Mouse (Mus musculus) hindbrain, embryonic 12.5 days (tissue): Measurements from ENCODE around the gene Abcf2. TPM values are rescaled to one million over a fixed set of nuclear protein-coding genes. Genes with fewer than 3 reads are reported as not detected.

ENCODE experiments used
- ATAC-seq: fragments of 200-750 bp; cut with Nextera tagmentation; 2 replicates; pipeline ENCODE4 v1.8.0; 2017; ENCODE audit warnings: moderate TSS enrichment; ENCODE audit not compliant: low FRiP score
- H3K27ac ChIP-seq: fragments of 300-500 bp; sonication (generic); 2 replicates; pipeline ENCODE4 v1.5.1; 2016; ENCODE audit warnings: mild to moderate bottlenecking
- H3K27me3 ChIP-seq: fragments of 300-500 bp; sonication (generic); 2 replicates; pipeline ENCODE4 v1.6.1; 2016; ENCODE audit warnings: mild to moderate bottlenecking
- H3K36me3 ChIP-seq: fragments of 300-500 bp; sonication (generic); 2 replicates; pipeline ENCODE4 v1.6.1; 2016; ENCODE audit warnings: mild to moderate bottlenecking
- H3K4me1 ChIP-seq: fragments of 300-500 bp; sonication (generic); 2 replicates; pipeline ENCODE4 v1.6.1; 2016
- H3K4me2 ChIP-seq: fragments of 300-500 bp; sonication (generic); replicated peaks from 2 replicates; pipeline ENCODE4 v1.6.1; 2016; ENCODE audit warnings: mild to moderate bottlenecking
- H3K4me3 ChIP-seq: fragments of 300-500 bp; sonication (generic); 2 replicates; pipeline ENCODE4 v1.5.1; 2016; ENCODE audit warnings: mild to moderate bottlenecking
- H3K9ac ChIP-seq: fragments of 300-500 bp; sonication (generic); 2 replicates; pipeline ENCODE4 v1.6.1; 2016; ENCODE audit warnings: mild to moderate bottlenecking, moderate library complexity
- H3K9me3 ChIP-seq: fragments of 300-500 bp; sonication (generic); replicated peaks from 2 replicates; pipeline ENCODE4 v1.6.1; 2016; ENCODE audit warnings: mild to moderate bottlenecking
- WGBS: fragments of 180-500 bp; shearing (Covaris S2); methylation state at CpG from one replicate; pipeline ENCODE4 v1.1.7; 2016; 5-methylcytosine and 5-hydroxymethylcytosine counted together
- polyA plus RNA-seq: library from polyadenylated mRNA; unstranded; fragments of >200 nt; fragmentation: Nextera tagmentation; extraction: Ambion mirVana; gene quantifications from 2 replicates; pipeline ENCODE4 v1.2.1, GENCODE M21; 2016

Gene Abcf2
- polyA plus RNA-seq, 1 experiment from 2014 or later = 108 TPM

GRCm38 (mm10) chr5:24593230-24593629 lies 16.0 kb upstream of the Abcf2 start:
- no peak for ATAC-seq
- no peak overlapping the region for H3K9ac ChIP-seq
- H3K36me3 ChIP-seq = peaks cover 51% of the 10 kb centered on the region
- peaks cover 15% of the 10 kb centered on the region; the same call in 1 of the 2 replicates for H3K27me3 ChIP-seq
- H3K4me1 ChIP-seq = peaks cover 45% of the 10 kb centered on the region
- 72% methylated on average over 10 of the region's 10 CpGs for WGBS
- H3K9me3 ChIP-seq = no peaks in the 10 kb centered on the region
- H3K4me3 ChIP-seq = no peak overlapping the region
- H3K27ac ChIP-seq = no peak overlapping the region
- H3K4me2 ChIP-seq = no peak overlapping the region

GRCm38 (mm10) chr5:24592471-24593160 lies 15.3 kb upstream of the Abcf2 start:
- H3K4me3 ChIP-seq = no peak overlapping the region
- 61% methylated on average over 21 of the region's 21 CpGs for WGBS
- no peaks in the 10 kb centered on the region for H3K9me3 ChIP-seq
- H3K9ac ChIP-seq = peak overlapping the region; percentile 18; the same call in 1 of the 2 replicates
- H3K4me1 ChIP-seq = peaks cover 44% of the 10 kb centered on the region
- H3K27me3 ChIP-seq = peaks cover 15% of the 10 kb centered on the region; the same call in 1 of the 2 replicates
- H3K27ac ChIP-seq = no peak overlapping the region
- no peak overlapping the region for H3K4me2 ChIP-seq
- H3K36me3 ChIP-seq = peaks cover 51% of the 10 kb centered on the region
- no peak for ATAC-seq

DNA sequence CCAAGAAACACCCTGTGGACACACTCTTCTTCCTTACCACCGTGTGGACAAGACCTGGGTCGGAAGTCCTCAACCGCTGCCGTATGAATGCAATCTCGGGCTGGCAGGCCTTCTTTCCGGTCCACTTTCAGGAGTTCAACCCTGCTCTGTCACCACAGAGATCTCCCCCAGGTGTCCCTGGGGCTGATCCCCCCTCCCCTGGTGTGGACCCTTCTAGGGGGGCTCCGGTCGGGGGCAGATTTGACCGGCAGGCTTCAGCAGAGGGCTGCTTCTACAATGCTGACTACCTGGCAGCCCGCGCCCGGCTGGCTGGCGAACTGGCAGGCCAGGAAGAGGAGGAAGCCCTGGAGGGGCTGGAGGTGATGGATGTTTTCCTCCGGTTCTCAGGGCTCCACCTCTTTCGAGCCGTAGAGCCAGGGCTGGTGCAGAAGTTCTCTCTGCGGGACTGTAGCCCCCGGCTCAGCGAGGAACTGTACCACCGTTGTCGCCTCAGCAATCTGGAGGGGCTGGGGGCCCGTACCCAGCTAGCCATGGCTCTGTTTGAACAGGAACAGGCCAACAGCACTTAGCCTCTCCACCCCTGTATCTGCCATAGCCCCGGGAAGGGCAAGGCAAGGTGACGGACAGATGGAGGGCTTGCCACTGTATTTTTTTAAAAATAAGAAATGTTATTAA lies 14.7 kb upstream of the Abcf2 start:
- no peak for ATAC-seq
- no peaks in the 10 kb centered on the region for H3K9me3 ChIP-seq
- H3K9ac ChIP-seq = peak overlapping the region; percentile 18
- no peak overlapping the region for H3K4me3 ChIP-seq
- H3K27me3 ChIP-seq = peaks cover 15% of the 10 kb centered on the region; the same call in 1 of the 2 replicates
- WGBS = 56% methylated on average over 24 of the region's 24 CpGs
- H3K36me3 ChIP-seq = peaks cover 51% of the 10 kb centered on the region
- H3K4me2 ChIP-seq = no peak overlapping the region
- peaks cover 46% of the 10 kb centered on the region for H3K4me1 ChIP-seq
- no peak overlapping the region for H3K27ac ChIP-seq

- no peak for ATAC-seq
- Histone ChIP-seq H3K4me3 (no peak overlapping the region), H3K27me3 (peaks cover 15% of the 10 kb centered on the region; the same call in 1 of the 2 replicates), H3K27ac (no peak overlapping the region), H3K4me1 (peaks cover 40% of the 10 kb centered on the region), H3K4me2 (0 out of 2 replicates have a peak overlapping the region, but pooled peaks have one; percentile 9), H3K9me3 (no peaks in the 10 kb centered on the region), H3K36me3 (peaks cover 51% of the 10 kb centered on the region), H3K9ac (peak overlapping the region; percentile 1; the same call in 1 of the 2 replicates)
- WGBS = 22% methylated on average over 23 of the region's 23 CpGs
These were observed 14.0 kb upstream of the Abcf2 start for GRCm38 (mm10) chr5:24591268-24591721.

- Histone ChIP-seq H3K4me1 (peaks cover 33% of the 10 kb centered on the region), H3K4me2 (no peak overlapping the region), H3K4me3 (no peak overlapping the region), H3K9me3 (no peaks in the 10 kb centered on the region), H3K27me3 (peaks cover 15% of the 10 kb centered on the region; the same call in 1 of the 2 replicates), H3K9ac (no peak overlapping the region), H3K36me3 (peaks cover 49% of the 10 kb centered on the region), H3K27ac (no peak overlapping the region)
- 87% methylated on average over 20 of the region's 20 CpGs for WGBS
- ATAC-seq = no peak
These were observed 12.5 kb upstream of the Abcf2 start for GRCm38 (mm10) chr5:24589511-24590500.

GRCm38 (mm10) chr5:24587200-24587577 lies 9.9 kb upstream of the Abcf2 start:
- Histone ChIP-seq H3K4me3 (peak overlapping the region; percentile 88), H3K27ac (peak overlapping the region; percentile 82), H3K4me2 (peak overlapping the region; percentile 93), H3K27me3 (peaks cover 10% of the 10 kb centered on the region; the same call in 1 of the 2 replicates), H3K4me1 (peaks cover 33% of the 10 kb centered on the region), H3K9ac (peak overlapping the region; percentile 88), H3K9me3 (no peaks in the 10 kb centered on the region), H3K36me3 (peaks cover 24% of the 10 kb centered on the region)
- 31% methylated on average over 4 of the region's 4 CpGs for WGBS
- no peak for ATAC-seq

- H3K9ac ChIP-seq = peak within 1 kb of the TSS; percentile 88
- peak within 1 kb of the TSS; percentile 93 for H3K4me2 ChIP-seq
- peaks cover 30% of the 10 kb centered on the region for H3K4me1 ChIP-seq
- peak within 1 kb of the TSS; percentile 88 for H3K4me3 ChIP-seq
- H3K27ac ChIP-seq = peak within 1 kb of the TSS; percentile 82
- H3K9me3 ChIP-seq = no peaks in the 10 kb centered on the region
- ATAC-seq = peak; percentile 90
- H3K27me3 ChIP-seq = peaks cover 5% of the 10 kb centered on the region; the same call in 1 of the 2 replicates
- WGBS = under 1% methylated on average over 38 of the region's 43 CpGs
- H3K36me3 ChIP-seq = peaks cover 19% of the 10 kb centered on the region
These were observed 9.4 kb upstream of the Abcf2 start, which contains the start of gene Chpf2 for GRCm38 (mm10) chr5:24586547-24587199. TSS of gene Chpf2 (plus strand) at chr5:24586741.

DNA sequence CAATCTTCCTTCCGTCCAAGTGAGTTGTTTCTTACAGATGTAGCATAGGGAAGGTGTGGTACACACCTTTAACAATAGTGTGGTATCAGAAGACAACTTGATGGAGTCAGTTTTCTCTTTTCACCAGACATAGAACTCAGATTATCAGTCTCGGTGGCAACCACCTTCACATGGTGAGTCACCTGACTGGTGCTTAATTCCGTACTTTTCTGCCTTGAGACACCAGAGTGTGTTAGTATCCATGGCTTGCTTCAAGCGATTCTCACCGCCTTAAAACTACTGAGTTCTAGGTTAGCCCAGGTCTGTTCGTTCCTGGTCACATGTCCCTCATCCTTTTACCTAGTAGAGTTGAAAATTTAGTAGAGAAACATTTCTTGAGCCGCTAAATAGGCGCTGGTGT lies 8.8 kb upstream of the Abcf2 start:
- peaks cover 13% of the 10 kb centered on the region for H3K36me3 ChIP-seq
- H3K27ac ChIP-seq = peak overlapping the region; percentile 82
- peak overlapping the region; percentile 88 for H3K9ac ChIP-seq
- H3K4me2 ChIP-seq = peak overlapping the region; percentile 93
- peak; percentile 51; the same call in 1 of the 2 replicates for ATAC-seq
- no peaks in the 10 kb centered on the region for H3K27me3 ChIP-seq
- H3K9me3 ChIP-seq = no peaks in the 10 kb centered on the region
- peak overlapping the region; percentile 88 for H3K4me3 ChIP-seq
- H3K4me1 ChIP-seq = peaks cover 25% of the 10 kb centered on the region
- WGBS = 8% methylated on average over 8 of the region's 8 CpGs

- Histone ChIP-seq H3K9me3 (no peaks in the 10 kb centered on the region), H3K9ac (peak overlapping the region; percentile 49; the same call in 1 of the 2 replicates), H3K27me3 (no peaks in the 10 kb centered on the region), H3K4me2 (peak overlapping the region; percentile 89), H3K36me3 (peaks cover 19% of the 10 kb centered on the region), H3K27ac (peak overlapping the region; percentile 77), H3K4me1 (peaks cover 15% of the 10 kb centered on the region), H3K4me3 (peak overlapping the region; percentile 76)
- WGBS = 65% methylated on average over 6 of the region's 6 CpGs
- ATAC-seq = no peak
These were observed 1.1 kb upstream of the Abcf2 start for GRCm38 (mm10) chr5:24578109-24578963.

- ATAC-seq = peak; percentile 25; the same call in 1 of the 2 replicates
- H3K36me3 ChIP-seq = peaks cover 34% of the 10 kb centered on the region
- under 1% methylated on average over 32 of the region's 32 CpGs for WGBS
- peak overlapping the region; percentile 76 for H3K4me3 ChIP-seq
- H3K4me2 ChIP-seq = peak overlapping the region; percentile 89
- H3K9me3 ChIP-seq = no peaks in the 10 kb centered on the region
- H3K27ac ChIP-seq = peak overlapping the region; percentile 77
- peak overlapping the region; percentile 76 for H3K9ac ChIP-seq
- peaks cover 15% of the 10 kb centered on the region for H3K4me1 ChIP-seq
- no peaks in the 10 kb centered on the region for H3K27me3 ChIP-seq
These were observed 475 bp downstream of the Abcf2 start for GRCm38 (mm10) chr5:24576801-24577182.
